Mouse (Mus musculus): ENCODE results near the gene Nfkbid.

DNA sequence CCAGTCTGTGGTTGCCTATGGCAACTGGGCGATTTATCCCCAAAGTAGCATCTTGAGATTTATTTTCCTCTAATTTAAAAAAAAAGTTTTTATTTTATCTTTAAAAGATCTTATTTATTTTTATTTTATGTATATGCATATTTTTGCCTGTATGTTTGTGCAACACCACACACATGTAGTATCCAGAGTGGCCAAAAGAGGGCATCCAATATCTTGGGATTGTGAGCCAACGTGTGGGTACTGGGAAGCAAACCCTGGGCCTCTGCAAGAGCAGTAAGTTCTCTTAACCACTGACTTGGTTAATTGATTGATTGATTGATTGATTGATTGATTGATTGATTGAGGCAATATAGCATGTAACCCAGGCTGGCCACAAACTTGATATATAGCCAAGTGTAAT is 26.7 kb upstream of the Nfkbid start:
- TF ChIP-seq CTCF (IDR thresholded peaks at IDR 0.05; ENCODE audit: low read depth) (peak; percentile 16; the same call in 1 of the 2 replicates), EP300 (IDR thresholded peaks at IDR 0.05; ENCODE audit: low read depth) (no peak)

Data from heart, postnatal 0 days (tissue).